Mouse (Mus musculus) heart, postnatal 0 days (tissue): ENCODE measurements at regions not wholly inside any gene's neighbourhood (a gene's known extent, or its start where the extent isn't known, plus 50 kb on each side); places are given as distances from the start of the nearest gene placed in this dataset.

Experiments
- CTCF ChIP-seq: IDR thresholded peaks from 2 replicates; pipeline ENCODE4 v1.5.1; 2016; ENCODE audit warnings: antibody characterized with exemption, control low read depth, low read depth
- EP300 ChIP-seq: IDR thresholded peaks from 2 replicates; pipeline ENCODE4 v1.6.1; 2016; ENCODE audit warnings: antibody characterized with exemption, low read depth

- no peak for TF ChIP-seq CTCF
- no peak for TF ChIP-seq EP300
Observed at GRCm38 (mm10) chr14:19015406-19015805, 121.3 kb upstream of the Ube2e2 start.
